Mouse (Mus musculus) liver, embryonic 11.5 days (tissue): Measurements from ENCODE around the gene Gm4756. TPM values are rescaled to one million over a fixed set of nuclear protein-coding genes. Genes with fewer than 3 reads are reported as not detected.
"Not testable (repeated sequence)": the region's sequence is repeated elsewhere in the genome, so short reads cannot be mapped to it uniquely, and the experiment has no call there.

Experiments used
- ATAC-seq: fragments of 200-750 bp; cut with Nextera tagmentation; replicated peaks from 2 replicates; pipeline ENCODE4 v1.8.0; 2017; ENCODE audit warnings: moderate number of reproducible peaks, mild to moderate bottlenecking, moderate TSS enrichment, moderate library complexity; ENCODE audit not compliant: low FRiP score
- DNase-seq: peaks from one replicate; pipeline ENCODE4 v3.0.0-alpha.2; 2017; ENCODE audit warnings: low spot score
- H3K27ac ChIP-seq: fragments of 300-500 bp; sonication (generic); 2 replicates; pipeline ENCODE4 v1.5.1; 2014; ENCODE audit warnings: mild to moderate bottlenecking, low read depth, low read length, control low read depth
- H3K27me3 ChIP-seq: fragments of 300-500 bp; sonication (generic); replicated peaks from 2 replicates; pipeline ENCODE4 v1.6.1; 2014; ENCODE audit warnings: low read length, mixed read lengths; ENCODE audit not compliant: control insufficient read depth, insufficient read depth
- H3K36me3 ChIP-seq: fragments of 300-500 bp; sonication (generic); 2 replicates; pipeline ENCODE4 v1.6.1; 2014; ENCODE audit warnings: mild to moderate bottlenecking, low read length, moderate library complexity, mixed read lengths; ENCODE audit not compliant: control insufficient read depth, insufficient read depth
- H3K4me1 ChIP-seq: fragments of 300-500 bp; sonication (generic); replicated peaks from 2 replicates; pipeline ENCODE4 v1.6.1; 2014; ENCODE audit warnings: low read length, mixed read lengths; ENCODE audit not compliant: control insufficient read depth, insufficient read depth
- H3K4me2 ChIP-seq: fragments of 300-500 bp; sonication (generic); 2 replicates; pipeline ENCODE4 v1.6.1; 2014; ENCODE audit warnings: mild to moderate bottlenecking, control low read depth, moderate library complexity
- H3K4me3 ChIP-seq: fragments of 300-500 bp; sonication (generic); 2 replicates; pipeline ENCODE4 v1.5.1; 2014; ENCODE audit warnings: low read depth, low read length, control low read depth
- H3K9ac ChIP-seq: fragments of 300-500 bp; sonication (generic); 2 replicates; pipeline ENCODE4 v1.6.1; 2014; ENCODE audit warnings: low read depth, low read length, control low read depth
- H3K9me3 ChIP-seq: fragments of 300-500 bp; sonication (generic); 2 replicates; pipeline ENCODE4 v1.6.1; 2016; ENCODE audit warnings: low read length, inconsistent platforms, mixed read lengths; ENCODE audit not compliant: control insufficient read depth
- WGBS: fragments of 180-500 bp; shearing (Covaris S2); extraction: QIAGEN DNeasy Blood & Tissue Kit; methylation state at CpG from one replicate; pipeline ENCODE4 v1.1.7; 2014; 5-methylcytosine and 5-hydroxymethylcytosine counted together
- polyA plus RNA-seq: library from polyadenylated mRNA; unstranded; fragments of >200 nt; fragmentation: Nextera tagmentation; extraction: Ambion mirVana; gene quantifications from 2 replicates; pipeline ENCODE4 v1.2.1, GENCODE M21; 2014

Gene Gm4756
- polyA plus RNA-seq: not detected in 2 replicates

DNA sequence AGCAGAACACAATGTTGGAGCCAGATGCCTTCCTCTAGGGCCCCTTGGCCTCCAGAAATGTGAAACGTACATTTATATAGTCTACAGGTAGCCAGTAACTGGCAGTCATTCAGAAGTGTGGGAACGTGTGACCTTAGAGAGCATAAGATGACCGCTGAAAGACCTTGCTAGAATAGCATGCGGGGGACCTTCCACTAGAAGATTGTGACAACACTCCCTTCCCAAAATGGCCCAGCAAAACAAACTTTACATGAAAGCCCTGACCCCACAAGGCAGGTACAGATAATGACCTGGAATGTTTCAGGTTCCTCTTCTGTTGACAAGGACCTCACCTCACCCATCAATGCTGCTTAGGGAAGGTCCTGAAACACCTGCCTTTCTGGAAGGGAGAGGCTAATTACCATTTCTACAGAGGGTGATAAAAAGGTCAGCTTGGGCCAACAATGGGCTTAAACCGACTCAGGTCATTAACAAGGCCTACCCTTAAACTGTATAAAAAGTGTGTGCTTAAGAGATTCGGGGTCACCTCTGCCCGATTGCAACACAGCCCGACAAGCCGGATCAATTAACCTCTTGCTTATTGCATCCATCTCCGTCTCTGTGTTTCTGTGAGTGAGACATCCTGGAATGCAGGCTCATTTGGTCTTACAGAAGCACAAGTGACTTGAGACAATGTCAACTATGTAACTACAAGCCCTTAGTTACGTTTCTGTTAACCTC, at the start of gene Gm4756:
Gene Gm4756 (minus strand): TSS at position 51 of the 720 bp plus-strand sequence.
- H3K4me3 ChIP-seq: no peak within 1 kb of the TSS
- H3K4me2 ChIP-seq: no peak within 1 kb of the TSS
- no peaks in the 10 kb centered on the region for H3K27me3 ChIP-seq
- DNase-seq: no peak
- no peaks in the 10 kb centered on the region for H3K9me3 ChIP-seq
- ATAC-seq: no peak
- no peak within 1 kb of the TSS for H3K9ac ChIP-seq
- 78% methylated on average over 11 of the region's 11 CpGs for WGBS
- H3K4me1 ChIP-seq: no peaks in the 10 kb centered on the region
- H3K36me3 ChIP-seq: no peaks in the 10 kb centered on the region
- no peak within 1 kb of the TSS for H3K27ac ChIP-seq

- Histone ChIP-seq H3K9ac (no peak overlapping the region), H3K27ac (no peak overlapping the region), H3K27me3 (no peaks in the 10 kb centered on the region), H3K9me3 (no peaks in the 10 kb centered on the region), H3K4me1 (no peaks in the 10 kb centered on the region), H3K4me2 (no peak overlapping the region), H3K4me3 (no peak overlapping the region), H3K36me3 (no peaks in the 10 kb centered on the region)
- DNase-seq: no peak
- ATAC-seq: no peak
- 40% methylated on average over 9 of the region's 9 CpGs for WGBS
Measured at GRCm38 (mm10) chr12:72694901-72695463, 45.5 kb upstream of the Gm4756 start.

GRCm38 (mm10) chr12:72694438-72694837, 45.0 kb upstream of the Gm4756 start:
- no peak overlapping the region for H3K4me3 ChIP-seq
- WGBS: 70% methylated on average over 12 of the region's 12 CpGs
- no peaks in the 10 kb centered on the region for H3K36me3 ChIP-seq
- no peak overlapping the region for H3K9ac ChIP-seq
- ATAC-seq: no peak
- H3K27me3 ChIP-seq: no peaks in the 10 kb centered on the region
- H3K4me1 ChIP-seq: no peaks in the 10 kb centered on the region
- no peaks in the 10 kb centered on the region for H3K9me3 ChIP-seq
- H3K27ac ChIP-seq: no peak overlapping the region
- no peak for DNase-seq
- H3K4me2 ChIP-seq: no peak overlapping the region

DNA sequence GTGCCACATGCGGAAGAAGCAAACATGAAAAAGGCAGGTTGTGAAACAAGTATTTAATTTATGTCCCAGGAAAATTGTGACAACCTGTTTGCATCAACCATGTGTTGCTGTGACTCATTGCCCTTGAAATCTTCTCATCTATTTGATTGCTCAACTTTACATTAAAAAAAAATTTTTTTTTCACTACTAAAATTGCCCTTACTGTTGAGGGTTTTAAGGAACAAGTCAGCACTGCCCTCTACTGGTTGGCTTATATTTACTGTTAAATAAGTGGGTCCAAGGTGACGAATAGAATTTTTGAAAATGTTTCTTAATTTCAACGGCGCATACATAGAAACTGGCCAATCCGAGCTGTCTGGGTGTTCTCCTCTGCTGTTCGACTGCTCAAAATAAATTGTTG, 44.4 kb upstream of the Gm4756 start:
- ATAC-seq (no peak), DNase-seq (no peak)
- Histone ChIP-seq H3K4me2 (no peak overlapping the region), H3K36me3 (no peaks in the 10 kb centered on the region), H3K9ac (no peak overlapping the region), H3K4me1 (no peaks in the 10 kb centered on the region), H3K9me3 (no peaks in the 10 kb centered on the region), H3K27me3 (no peaks in the 10 kb centered on the region), H3K27ac (no peak overlapping the region), H3K4me3 (no peak overlapping the region)
- WGBS: 37% methylated on average over 6 of the region's 6 CpGs

DNA sequence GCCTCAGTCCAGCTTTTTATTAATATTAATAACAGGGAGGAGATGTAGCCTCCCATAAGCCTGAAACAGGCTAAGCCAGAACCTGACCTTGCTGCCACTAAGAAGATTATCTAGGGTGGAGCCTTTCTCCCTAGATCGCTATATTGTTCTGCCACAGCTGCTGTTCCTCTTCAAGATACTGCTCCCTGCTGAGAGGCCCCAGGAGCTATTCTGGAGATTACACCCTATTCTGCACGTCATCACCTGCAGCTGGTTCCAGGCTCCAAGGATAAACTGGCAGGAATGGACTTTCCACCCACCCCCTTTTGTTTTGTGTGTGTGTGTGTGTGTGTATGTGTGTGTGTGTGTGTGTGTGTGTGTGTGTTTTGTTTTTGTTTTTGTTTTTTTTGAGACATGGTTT, 38.8 kb upstream of the Gm4756 start:
- H3K9me3 ChIP-seq, H3K27me3 ChIP-seq, H3K9ac ChIP-seq, DNase-seq, H3K4me3 ChIP-seq, H3K36me3 ChIP-seq, H3K4me2 ChIP-seq, H3K4me1 ChIP-seq, H3K27ac ChIP-seq: not testable (repeated sequence)
- ATAC-seq: peak; percentile 41; the same call in 1 of the 2 replicates
- WGBS: 50% methylated on average over 2 of the region's 2 CpGs

DNA sequence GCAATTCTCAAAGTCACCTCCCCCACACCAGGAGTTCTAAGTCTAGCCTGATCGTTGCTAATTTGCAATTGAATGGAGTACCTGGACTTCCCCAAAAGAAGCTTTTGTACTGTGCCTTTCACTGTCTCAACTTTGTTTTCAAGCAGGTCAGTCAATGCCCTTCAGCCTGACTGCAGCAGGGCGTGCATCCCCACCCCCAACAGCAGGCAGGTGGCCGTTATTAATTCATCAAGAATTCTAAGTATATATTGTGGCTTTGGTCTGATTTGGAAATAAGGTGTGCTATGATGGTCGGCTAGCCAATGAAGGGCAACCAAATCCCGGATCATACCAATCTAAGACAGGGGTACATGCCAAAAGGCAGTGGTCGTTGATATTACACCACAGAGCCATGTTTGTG, 38.3 kb upstream of the Gm4756 start:
- not testable (repeated sequence) for DNase-seq, H3K4me2 ChIP-seq
- WGBS: 59% methylated on average over 6 of the region's 6 CpGs

GRCm38 (mm10) chr12:72686566-72686965, 37.1 kb upstream of the Gm4756 start:
- not testable (repeated sequence) for ATAC-seq, H3K4me2 ChIP-seq, H3K27me3 ChIP-seq, H3K9ac ChIP-seq, H3K9me3 ChIP-seq, DNase-seq, H3K4me1 ChIP-seq, H3K27ac ChIP-seq, H3K4me3 ChIP-seq, H3K36me3 ChIP-seq
- 77% methylated on average over 4 of the region's 4 CpGs for WGBS

More for the DNA sequence above, 38.3 kb upstream of the Gm4756 start:
- not testable (repeated sequence) for H3K4me3 ChIP-seq, H3K36me3 ChIP-seq, ATAC-seq, H3K27me3 ChIP-seq, H3K4me1 ChIP-seq, H3K9ac ChIP-seq, H3K27ac ChIP-seq, H3K9me3 ChIP-seq

GRCm38 (mm10) chr12:72683612-72684011, 34.2 kb upstream of the Gm4756 start:
- H3K27ac ChIP-seq: no peak overlapping the region
- H3K36me3 ChIP-seq: no peaks in the 10 kb centered on the region
- no peak; the same call in 1 of the 2 replicates for ATAC-seq
- H3K4me3 ChIP-seq: no peak overlapping the region
- WGBS: 92% methylated on average over 3 of the region's 3 CpGs
- H3K4me1 ChIP-seq: 0 out of 2 replicates have a peak, but pooled peaks cover 4% of the 10 kb centered on the region
- no peak overlapping the region for H3K4me2 ChIP-seq
- H3K27me3 ChIP-seq: no peaks in the 10 kb centered on the region
- no peak overlapping the region for H3K9ac ChIP-seq
- no peak for DNase-seq
- H3K9me3 ChIP-seq: no peaks in the 10 kb centered on the region
